Mouse (Mus musculus): ENCODE results near the gene Snap91.

GRCm38 (mm10) chr9:86799099-86799498 lies 81.4 kb downstream of the Snap91 start:
- TF ChIP-seq CTCF (IDR thresholded peaks at IDR 0.05; ENCODE audit: extremely low read depth, insufficient read depth, low read length) (no peak), POLR2A (IDR thresholded peaks at IDR 0.05; ENCODE audit: extremely low read depth, insufficient read depth, low read length) (no peak)
